Mouse (Mus musculus): ENCODE data around the gene Psmb11. TPM values are rescaled to one million over a fixed set of nuclear protein-coding genes. Genes with fewer than 3 reads are reported as not detected.

The Psmb11 gene
- not detected for total RNA-seq (2021)

- intact Hi-C loops (cut with DNase I): loop anchor here (2.0 kb wide), 1 partner anchor 18 kb away; no protein-coding TSS in a partner anchor
- no peak for DNase-seq
Measured at GRCm38 (mm10) chr14:54621133-54621532, at the start of gene Psmb11. Gene Psmb11 (plus strand): TSS chr14:54621433.

GRCm38 (mm10) chr14:54572122-54572521 is 49.1 kb upstream of the Psmb11 start:
- intact Hi-C loops (cut with DNase I): no loop called here
- DNase-seq: no peak

- intact Hi-C loops (cut with DNase I): no loop called here
- DNase-seq: no peak
Measured at GRCm38 (mm10) chr14:54572790-54573736, 48.2 kb upstream of the Psmb11 start.

- no peak for DNase-seq
- intact Hi-C loops (cut with DNase I): no loop called here
Measured at GRCm38 (mm10) chr14:54574253-54574652, 47.0 kb upstream of the Psmb11 start.

- no peak for DNase-seq
- intact Hi-C loops (cut with DNase I): loop anchor here (5.0 kb wide), 1 partner anchor 48 kb away; no protein-coding TSS in a partner anchor
Measured at GRCm38 (mm10) chr14:54575031-54575430, 46.2 kb upstream of the Psmb11 start.

- intact Hi-C loops (cut with DNase I): loop anchor here (2.0 to 5.0 kb wide), 2 partner anchors 21 to 48 kb away; partner anchors contain the start of gene Haus4
- peak; percentile 53 to 65 for DNase-seq
Measured at GRCm38 (mm10) chr14:54575631-54576030, 45.6 kb upstream of the Psmb11 start.

- intact Hi-C loops (cut with DNase I): loop anchor here (2.0 to 5.0 kb wide), 2 partner anchors 22 to 49 kb away; partner anchors contain the start of gene Haus4
- DNase-seq: peak; percentile 54 to 69
Measured at GRCm38 (mm10) chr14:54576241-54577088, 44.8 kb upstream of the Psmb11 start.

GRCm38 (mm10) chr14:54577089-54577982 is 43.9 kb upstream of the Psmb11 start, which contains the start of gene Ajuba:
Gene Ajuba (minus strand): TSS chr14:54577558.
- DNase-seq: peak; percentile 88 to 93
- intact Hi-C loops (cut with DNase I): loop anchor here (2.0 to 5.0 kb wide), 2 partner anchors 23 to 50 kb away; partner anchors contain the start of gene Haus4

GRCm38 (mm10) chr14:54578063-54578462 is 43.2 kb upstream of the Psmb11 start:
- intact Hi-C loops (cut with DNase I): loop anchor here (1.0 to 5.0 kb wide), 2 partner anchors 51 to 350 kb away; no protein-coding TSS in a partner anchor
- no peak for DNase-seq

GRCm38 (mm10) chr14:54579638-54580037 is 41.6 kb upstream of the Psmb11 start:
- DNase-seq: no peak
- intact Hi-C loops (cut with DNase I): loop anchor here (5.0 kb wide), 1 partner anchor 52 kb away; no protein-coding TSS in a partner anchor

- intact Hi-C loops (cut with DNase I): no loop called here
- DNase-seq: no peak
Measured at GRCm38 (mm10) chr14:54582536-54582935, 38.7 kb upstream of the Psmb11 start.

- DNase-seq: peak; percentile 66 to 70
- intact Hi-C loops (cut with DNase I): loop anchor here (1.0 kb wide), 1 partner anchor 57 kb away; the partner anchor contains the start of gene Cdh24
Measured at GRCm38 (mm10) chr14:54583681-54584338, 37.4 kb upstream of the Psmb11 start.

GRCm38 (mm10) chr14:54591056-54591455 is 30.2 kb upstream of the Psmb11 start:
- DNase-seq: no peak
- intact Hi-C loops (cut with DNase I): no loop called here

- peak in 1 of 2 experiments; percentile 48 for DNase-seq
- intact Hi-C loops (cut with DNase I): no loop called here
Measured at GRCm38 (mm10) chr14:54592319-54592934, 28.8 kb upstream of the Psmb11 start.

- intact Hi-C loops (cut with DNase I): no loop called here
- no peak for DNase-seq
Measured at GRCm38 (mm10) chr14:54594055-54594454, 27.2 kb upstream of the Psmb11 start.

- intact Hi-C loops (cut with DNase I): no loop called here
- no peak for DNase-seq
Measured at GRCm38 (mm10) chr14:54594631-54595414, 26.4 kb upstream of the Psmb11 start.

GRCm38 (mm10) chr14:54597084-54597483 is 24.1 kb upstream of the Psmb11 start:
- DNase-seq: no peak
- intact Hi-C loops (cut with DNase I): no loop called here

GRCm38 (mm10) chr14:54601601-54602000 is 19.6 kb upstream of the Psmb11 start:
- no peak for DNase-seq
- intact Hi-C loops (cut with DNase I): loop anchor here (5.0 kb wide), 1 partner anchor 84 kb away; the partner anchor contains the start of gene Prmt5
